Mouse (Mus musculus) spleen, postnatal 14 days (tissue): ENCODE measurements at regions not wholly inside any gene's neighbourhood (a gene's known extent, or its start where the extent isn't known, plus 50 kb on each side); places are given as distances from the start of the nearest gene placed in this dataset.

Experiments
- DNase-seq, 2 experiments: peaks; one replicate each; pipeline ENCODE4 v3.0.0; 2021 to 2022; ENCODE audit warnings: low spot score in 2 of 2

DNA sequence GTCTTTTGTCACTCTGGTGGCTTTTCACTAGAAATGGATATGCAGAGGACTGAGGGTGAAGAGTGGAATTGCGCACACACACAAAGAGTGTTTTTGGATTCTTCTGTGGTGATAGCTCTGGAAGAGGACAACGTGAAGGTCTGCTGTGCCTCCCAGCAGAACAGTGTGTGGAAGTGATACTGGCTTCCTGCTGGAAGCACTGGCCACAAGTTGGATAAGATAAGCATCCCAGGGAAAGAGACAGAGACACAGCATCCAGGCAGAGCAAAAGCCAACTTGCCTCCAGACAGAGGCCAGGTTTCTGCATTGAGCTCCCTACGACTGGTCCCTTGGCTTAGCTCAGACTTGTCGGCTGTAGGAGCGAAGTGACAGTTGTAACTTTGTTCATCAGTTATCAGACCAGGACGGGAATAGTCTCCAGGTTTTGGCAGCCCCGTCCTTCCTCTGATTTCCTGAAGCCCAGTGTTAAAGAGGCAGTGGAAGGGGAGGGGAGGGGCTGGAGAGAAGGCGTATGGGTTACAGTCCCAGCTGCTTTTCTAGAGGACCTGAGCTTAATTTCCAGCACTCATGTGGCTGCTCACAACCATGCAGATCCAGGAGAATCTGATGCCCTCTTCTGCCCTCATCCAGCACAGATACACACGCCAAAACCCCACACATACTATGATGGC is 89.2 kb downstream of the Tmem170b start:
- no peak for DNase-seq

DNA sequence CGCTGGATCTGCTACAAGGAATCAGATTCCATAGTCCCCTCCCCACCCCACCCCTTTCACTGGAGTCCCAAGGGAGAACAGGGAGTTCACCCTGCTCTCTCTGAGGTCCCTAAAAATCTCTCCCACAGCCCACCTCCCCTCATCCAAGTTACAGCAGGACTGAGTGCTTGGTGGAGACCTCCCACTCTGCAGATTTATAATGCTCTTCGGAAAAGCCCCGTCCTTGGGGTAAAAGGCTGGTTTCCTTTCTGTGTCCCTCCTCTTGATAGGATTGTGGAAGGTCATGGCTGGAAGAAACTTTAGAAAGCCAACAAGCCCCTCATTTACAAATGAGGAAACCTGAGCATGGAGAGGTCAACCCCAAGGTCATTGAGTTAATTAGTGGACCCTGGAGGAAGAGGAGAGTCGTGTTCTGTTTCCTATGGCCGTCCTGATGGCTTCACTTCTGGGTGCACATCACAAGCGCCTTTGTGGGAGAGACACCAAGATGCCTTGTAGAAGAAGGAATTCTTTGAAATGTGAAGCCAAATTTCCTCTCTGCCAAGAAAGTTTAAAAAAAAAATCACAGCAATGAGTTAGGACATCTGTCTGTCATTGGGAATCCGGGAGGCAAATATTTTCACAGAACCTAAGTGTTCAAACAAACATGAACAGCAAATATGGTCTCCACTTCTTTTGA is 91.2 kb downstream of the Tmem170b start:
- no peak for DNase-seq

DNA sequence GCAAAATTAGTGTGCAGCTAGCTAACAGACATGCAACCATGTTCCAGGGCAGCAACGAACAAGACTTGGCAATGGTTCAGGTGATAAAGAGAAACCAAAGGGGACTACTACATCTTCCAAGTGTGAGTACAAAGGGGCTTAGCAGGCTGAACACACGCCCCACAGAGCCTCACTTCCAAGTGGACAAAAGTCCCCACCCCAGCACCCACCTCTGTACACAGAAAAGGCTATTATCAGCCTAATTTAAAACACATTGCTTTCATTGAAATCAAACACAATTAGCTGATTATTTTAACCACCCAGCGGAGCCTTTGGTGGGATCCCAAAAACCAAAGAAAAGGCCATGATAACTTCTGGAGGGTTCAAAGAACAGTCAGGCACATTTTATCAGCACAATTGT is 95.6 kb downstream of the Tmem170b start:
- DNase-seq: no peak

DNA sequence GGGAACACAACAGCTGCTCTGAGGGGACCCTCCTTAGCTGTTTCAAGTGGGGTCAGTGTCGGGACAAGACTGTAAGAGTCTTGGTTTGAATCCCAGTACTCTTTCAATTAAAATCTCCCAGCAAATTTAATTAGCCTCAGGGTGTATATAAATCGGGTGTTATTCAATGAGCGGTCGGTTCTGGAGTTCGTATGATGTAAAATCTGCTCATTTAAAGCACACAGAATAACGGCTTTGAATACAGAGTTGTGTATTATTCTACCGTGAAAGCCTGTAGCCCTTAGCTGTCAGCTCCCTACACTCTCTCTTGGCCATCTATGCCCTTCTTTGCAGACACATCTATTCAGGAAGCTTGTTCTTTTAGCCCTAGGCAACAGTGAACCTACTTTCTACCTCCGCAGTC is 96.1 kb downstream of the Tmem170b start:
- no peak for DNase-seq

DNA sequence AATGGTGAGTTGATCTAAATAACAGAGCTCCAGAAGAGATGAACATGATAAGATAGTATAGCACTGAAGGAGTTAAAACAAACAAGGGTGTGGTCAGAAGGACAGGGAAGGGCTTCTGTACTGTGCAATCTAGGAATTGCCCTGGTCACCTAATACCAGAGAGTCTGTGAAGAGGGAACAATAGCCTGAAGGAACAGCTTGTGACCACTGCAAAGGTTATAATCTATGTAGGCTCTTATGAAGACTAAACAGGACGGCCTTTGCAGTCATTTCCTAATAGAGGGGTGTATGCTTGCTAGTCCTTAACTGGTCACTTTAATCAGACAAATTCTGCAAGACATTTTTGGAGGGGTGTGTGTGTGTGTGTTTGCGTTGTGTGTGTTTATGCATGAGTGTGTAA is 97.5 kb downstream of the Tmem170b start:
- DNase-seq: no peak

DNA sequence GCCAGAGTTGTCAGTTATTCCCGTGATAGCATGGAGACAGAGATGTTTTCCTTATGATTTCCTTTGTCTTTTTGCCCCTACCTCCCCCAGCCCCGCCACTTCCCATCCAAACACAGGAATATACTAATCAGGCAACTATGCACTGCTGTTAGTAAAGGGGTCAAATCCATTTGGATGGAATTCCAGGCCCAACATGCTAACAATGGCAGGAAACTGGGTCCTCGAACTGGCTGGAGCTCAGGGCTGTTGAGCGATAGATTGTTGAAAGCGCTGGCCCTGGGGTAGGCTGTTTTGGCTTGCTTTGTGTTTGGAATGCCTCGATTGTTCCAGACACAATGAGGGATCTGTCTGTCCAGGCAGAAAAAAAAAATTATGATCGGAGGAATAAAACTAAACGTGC is 97.9 kb downstream of the Tmem170b start:
- DNase-seq: no peak

DNA sequence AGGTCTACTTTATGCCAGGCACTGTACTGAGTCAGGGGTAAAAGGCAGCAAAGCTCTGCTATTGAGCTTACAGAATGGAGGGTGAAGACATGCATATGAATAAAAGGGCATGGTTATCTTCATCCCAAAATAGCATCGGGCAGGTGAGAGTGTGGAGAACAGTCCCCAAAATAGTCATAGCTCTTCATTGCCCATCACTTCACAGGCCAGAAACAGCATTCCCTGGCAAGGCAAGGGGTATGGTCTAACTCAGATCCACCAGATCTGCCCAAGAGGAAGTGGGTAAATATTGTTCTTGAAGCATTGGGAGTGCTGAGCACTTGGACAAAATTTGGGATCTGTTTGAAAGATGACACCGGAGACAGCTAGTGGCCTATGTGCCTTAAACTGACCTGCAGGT is 99.1 kb downstream of the Tmem170b start:
- DNase-seq: no peak

DNA sequence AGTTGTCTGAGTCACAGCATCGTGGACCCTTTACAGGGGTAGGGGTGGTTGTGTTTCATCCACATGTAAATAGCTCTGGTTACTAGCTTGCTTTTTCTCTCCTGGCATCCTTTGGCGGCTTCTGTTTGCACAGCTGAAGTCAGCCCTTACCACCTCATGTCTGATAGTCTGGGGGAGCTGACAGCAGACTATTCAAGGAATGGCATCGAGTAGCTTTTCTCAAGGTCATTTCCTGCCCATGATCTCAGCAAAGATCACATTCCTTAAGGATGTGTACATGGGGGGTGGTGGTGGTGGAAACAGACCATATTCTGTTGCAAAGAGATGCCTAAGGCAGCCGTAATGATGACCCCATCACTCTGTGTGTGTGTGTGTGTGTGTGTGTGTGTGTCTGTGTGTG is 99.9 kb downstream of the Tmem170b start:
- DNase-seq: no peak

DNA sequence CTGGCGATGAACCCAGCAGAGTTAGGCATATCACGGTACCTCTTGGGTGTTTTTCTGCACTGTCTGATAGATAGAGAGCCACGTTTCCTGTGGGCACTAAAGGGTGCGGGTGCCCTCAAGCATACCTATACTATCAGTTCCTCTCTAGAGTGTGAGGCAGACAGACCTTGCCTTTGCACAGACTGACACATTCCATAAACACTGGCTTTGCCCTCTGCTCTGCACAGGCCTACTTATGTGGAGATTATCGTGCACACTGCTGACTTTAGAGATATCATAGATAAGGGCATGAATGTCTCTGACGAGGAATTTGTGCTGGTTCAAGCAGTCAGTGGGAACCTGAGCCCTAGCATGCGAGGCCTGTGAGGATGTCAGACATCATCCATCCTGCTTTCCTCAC is 102.1 kb downstream of the Tmem170b start:
- no peak for DNase-seq

DNA sequence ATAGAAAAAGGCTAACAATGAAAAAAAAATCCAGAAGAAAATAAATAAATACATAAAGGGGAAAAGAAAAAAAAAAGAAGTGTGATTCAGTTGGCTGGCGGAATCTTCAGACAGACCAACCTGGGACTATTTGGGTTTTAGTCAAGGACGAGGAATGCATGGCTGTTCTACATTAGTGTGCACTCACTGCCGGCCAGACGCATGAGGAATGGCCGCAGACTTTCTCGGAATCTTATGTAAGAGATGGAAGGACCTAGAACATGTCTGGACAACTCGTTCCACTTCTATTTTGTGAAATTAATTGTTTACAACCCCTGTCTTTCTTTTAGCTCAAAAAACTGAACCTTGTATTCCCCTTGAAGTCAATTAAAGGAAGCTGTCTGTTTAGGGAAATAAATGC is 103.4 kb downstream of the Tmem170b start:
- no peak for DNase-seq

DNA sequence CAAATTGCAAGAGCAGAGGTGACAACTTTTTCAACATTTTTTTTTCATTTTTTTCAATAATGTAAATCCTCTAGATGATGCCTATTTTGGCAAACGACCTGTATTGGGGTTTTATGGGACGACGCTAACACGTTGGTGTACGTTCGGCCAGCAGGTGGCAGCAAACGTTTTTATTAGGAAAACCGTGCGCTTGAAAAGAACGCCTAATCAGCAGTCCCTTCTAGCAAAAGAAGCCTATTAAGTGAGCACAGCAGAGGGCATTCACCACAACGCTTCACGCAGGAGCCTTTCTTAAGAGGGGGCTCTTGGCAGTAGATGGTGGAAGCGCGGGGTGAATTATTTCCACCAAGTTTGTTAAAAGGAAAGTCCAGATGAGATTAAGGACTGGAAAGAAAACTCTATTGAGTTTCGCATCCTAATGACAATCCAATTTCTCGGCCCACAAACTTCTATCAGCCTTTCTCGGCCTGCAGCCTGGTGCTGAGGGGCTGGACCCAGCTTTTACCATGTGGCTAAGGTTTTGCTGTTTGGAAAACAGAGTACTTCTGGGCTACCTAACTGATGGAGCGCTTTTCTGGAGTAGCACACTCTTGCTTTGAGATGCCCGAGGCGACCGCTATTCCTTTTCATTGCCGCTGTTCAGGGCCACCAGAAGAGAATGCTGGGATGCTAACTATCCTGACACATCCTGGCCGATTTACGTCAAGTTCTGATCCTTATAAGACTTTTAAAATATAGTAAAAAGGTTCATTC is 103.9 kb downstream of the Tmem170b start:
- peak; percentile 54 to 74 for DNase-seq

DNA sequence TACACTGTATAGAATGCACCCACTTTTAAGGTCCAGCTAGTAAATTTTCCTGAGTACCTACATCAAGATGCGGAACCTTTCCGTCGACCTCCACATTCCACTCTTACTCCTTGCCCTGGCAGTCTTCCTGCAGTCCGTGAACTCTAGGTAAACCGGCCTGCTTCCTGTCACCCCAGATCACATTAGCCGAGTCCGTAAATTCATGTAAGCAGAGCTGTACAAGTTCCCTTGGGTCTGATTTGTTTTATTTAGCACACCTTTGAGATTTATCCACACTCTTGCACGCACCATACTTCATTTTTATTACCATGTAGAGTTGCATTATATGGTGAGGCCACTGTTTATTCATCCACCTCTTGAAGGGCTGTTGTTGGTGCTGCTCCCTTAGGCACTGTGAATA is 106.9 kb downstream of the Tmem170b start:
- DNase-seq: no peak
